Mouse (Mus musculus): Measurements from ENCODE around the gene Btbd9. TPM values are rescaled to one million over a fixed set of nuclear protein-coding genes. Genes with fewer than 3 reads are reported as not detected.

Gene Btbd9
- total RNA-seq, 2 experiments from 2014 or later: 22.1 to 40.5 TPM

Other genes with a start within 250 kb of the Btbd9 start
- gene Dnah8, start 47.9 kb upstream of the Btbd9 start, total RNA-seq (2014; fragmentation: Nextera tagmentation): 18.8 and 23.1 TPM in 2 replicates
- gene Dnah8, start 47.9 kb upstream of the Btbd9 start, total RNA-seq (2017): 20.3 and 28.0 TPM in 2 replicates
- 52.8 and 91.5 TPM in 2 replicates for gene Glo1, start 50.4 kb upstream of the Btbd9 start, total RNA-seq (2014; fragmentation: Nextera tagmentation)
- 98.3 and 117 TPM in 2 replicates for gene Glo1, start 50.4 kb upstream of the Btbd9 start, total RNA-seq (2017)